Mouse (Mus musculus) cerebral cortex, adult 2 months (tissue): Measurements from ENCODE around the gene Fgfr2.

Experiments
- WGBS: fragments of 180-500 bp; shearing (Covaris S2); methylation state at CpG from one replicate; pipeline ENCODE4 v1.1.7; 2018; 5-methylcytosine and 5-hydroxymethylcytosine counted together

The Fgfr2 gene

GRCm38 (mm10) chr7:132442133-132442763 is 680.9 kb downstream of the Fgfr2 start:
- WGBS: 87% methylated on average over 3 of the region's 3 CpGs

- WGBS: 75% methylated on average over 6 of the region's 6 CpGs
Observed at GRCm38 (mm10) chr7:132439916-132440315, 683.2 kb downstream of the Fgfr2 start.

GRCm38 (mm10) chr7:132438060-132438459 is 685.1 kb downstream of the Fgfr2 start:
- 87% methylated on average over 6 of the region's 6 CpGs for WGBS

- 62% methylated on average over 3 of the region's 3 CpGs for WGBS
Observed at GRCm38 (mm10) chr7:132437431-132437830, 685.7 kb downstream of the Fgfr2 start.

GRCm38 (mm10) chr7:132435486-132436055 is 687.6 kb downstream of the Fgfr2 start:
- 86% methylated on average over 8 of the region's 8 CpGs for WGBS

- WGBS: 75% methylated on average over 4 of the region's 4 CpGs
Observed at GRCm38 (mm10) chr7:132429324-132429723, 693.8 kb downstream of the Fgfr2 start.

- WGBS: 99% methylated on average over 4 of the region's 4 CpGs
Observed at GRCm38 (mm10) chr7:132428308-132428707, 694.8 kb downstream of the Fgfr2 start.

GRCm38 (mm10) chr7:132426069-132426468 is 697.1 kb downstream of the Fgfr2 start:
- WGBS: 81% methylated on average over 5 of the region's 5 CpGs

- WGBS: 64% methylated on average over 11 of the region's 11 CpGs
Observed at GRCm38 (mm10) chr7:132425364-132425999, 697.7 kb downstream of the Fgfr2 start.

- 69% methylated on average over 5 of the region's 5 CpGs for WGBS
Observed at GRCm38 (mm10) chr7:132423570-132423969, 699.6 kb downstream of the Fgfr2 start.

- WGBS: 85% methylated on average over 10 of the region's 10 CpGs
Observed at GRCm38 (mm10) chr7:132419378-132420255, 703.5 kb downstream of the Fgfr2 start.

- WGBS: 82% methylated on average over 9 of the region's 9 CpGs
Observed at GRCm38 (mm10) chr7:132416866-132417265, 706.3 kb downstream of the Fgfr2 start.

- 71% methylated on average over 2 of the region's 2 CpGs for WGBS
Observed at GRCm38 (mm10) chr7:132412520-132412919, 710.6 kb downstream of the Fgfr2 start.

GRCm38 (mm10) chr7:132411708-132412107 is 711.4 kb downstream of the Fgfr2 start:
- WGBS: 44% methylated on average over 2 of the region's 2 CpGs

GRCm38 (mm10) chr7:132410958-132411357 is 712.2 kb downstream of the Fgfr2 start:
- 83% methylated on average over 4 of the region's 4 CpGs for WGBS

GRCm38 (mm10) chr7:132409890-132410289 is 713.3 kb downstream of the Fgfr2 start:
- 59% methylated on average over 3 of the region's 3 CpGs for WGBS

GRCm38 (mm10) chr7:132402377-132403084 is 720.6 kb downstream of the Fgfr2 start:
- WGBS: 86% methylated on average over 10 of the region's 10 CpGs

GRCm38 (mm10) chr7:132398487-132398886 is 724.7 kb downstream of the Fgfr2 start:
- WGBS: 88% methylated on average over 3 of the region's 3 CpGs

GRCm38 (mm10) chr7:132396661-132397322 is 726.4 kb downstream of the Fgfr2 start:
- WGBS: 81% methylated on average over 7 of the region's 7 CpGs

- 79% methylated on average over 5 of the region's 5 CpGs for WGBS
Observed at GRCm38 (mm10) chr7:132393014-132393406, 730.1 kb downstream of the Fgfr2 start.
